Mouse (Mus musculus): ENCODE data around the gene Selenok. TPM values are rescaled to one million over a fixed set of nuclear protein-coding genes. Genes with fewer than 3 reads are reported as not detected.
A peak's percentile ranks its signal among the peaks of the same experiment; 100 is the strongest.

Selenok gene
- polyA plus RNA-seq, 1 experiment from 2014 or later: 406 TPM

DNA sequence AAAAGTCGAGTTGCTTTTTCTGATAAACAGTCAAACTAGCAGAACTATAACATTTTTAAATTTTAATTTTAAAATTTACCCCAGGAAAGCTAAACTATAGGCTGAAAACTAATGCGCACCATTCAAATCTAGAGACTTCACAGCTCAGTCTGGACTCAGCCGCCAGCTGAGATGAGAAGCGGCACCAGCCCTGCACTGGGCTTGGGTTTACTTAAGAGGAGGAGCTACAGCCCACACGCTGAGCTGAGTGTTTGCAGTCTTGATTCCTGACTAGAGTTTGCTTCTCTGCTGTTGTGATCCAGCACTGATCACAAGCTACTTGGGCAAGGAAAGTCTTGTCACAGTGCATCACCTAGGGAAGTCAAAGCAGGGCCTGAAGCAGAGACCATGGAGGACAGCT is 3.9 kb downstream of the Selenok start:
- no peaks in the 10 kb centered on the region for H3K9me3 ChIP-seq
- no peak overlapping the region for H3K4me3 ChIP-seq
- no peaks in the 10 kb centered on the region for H3K27me3 ChIP-seq
- peaks cover 26% of the 10 kb centered on the region for H3K4me1 ChIP-seq (replicated peaks)
- 86% methylated on average over 5 of the region's 5 CpGs for WGBS
- no peak for ATAC-seq (ENCODE audit: low FRiP score, low read depth)
- peaks cover 54% of the 10 kb centered on the region for H3K36me3 ChIP-seq
- no peak overlapping the region for H3K4me2 ChIP-seq
- no peak overlapping the region for H3K9ac ChIP-seq
- no peak overlapping the region for H3K27ac ChIP-seq (replicated peaks)

DNA sequence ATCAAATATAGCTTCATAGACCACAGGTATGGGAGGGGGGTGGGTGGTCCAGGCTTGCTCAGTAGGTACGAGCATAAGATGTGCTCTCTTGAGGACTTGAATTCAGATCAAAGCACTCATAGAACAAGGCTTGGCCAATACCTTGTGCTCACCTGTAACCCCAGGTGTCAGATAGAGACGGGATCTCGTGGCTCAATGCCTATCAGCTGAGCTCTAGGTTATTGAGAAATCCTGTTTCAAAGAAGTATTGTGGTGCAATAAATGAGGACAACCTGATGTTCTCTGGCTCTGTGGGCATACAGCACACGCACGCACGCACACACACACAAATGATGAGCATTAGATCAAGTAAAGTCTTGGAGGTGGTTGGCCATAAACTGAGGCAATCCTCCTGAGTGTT is 8.8 kb downstream of the Selenok start:
- Histone ChIP-seq H3K9ac (no peak overlapping the region), H3K27me3 (no peaks in the 10 kb centered on the region), H3K4me3 (no peak overlapping the region), H3K4me2 (no peak overlapping the region), H3K36me3 (peaks cover 59% of the 10 kb centered on the region), H3K27ac (replicated peaks) (no peak overlapping the region), H3K4me1 (replicated peaks) (peaks cover 11% of the 10 kb centered on the region), H3K9me3 (no peaks in the 10 kb centered on the region)
- ATAC-seq (ENCODE audit: low FRiP score, low read depth): no peak
- over 99% methylated on average over 6 of the region's 6 CpGs for WGBS

DNA sequence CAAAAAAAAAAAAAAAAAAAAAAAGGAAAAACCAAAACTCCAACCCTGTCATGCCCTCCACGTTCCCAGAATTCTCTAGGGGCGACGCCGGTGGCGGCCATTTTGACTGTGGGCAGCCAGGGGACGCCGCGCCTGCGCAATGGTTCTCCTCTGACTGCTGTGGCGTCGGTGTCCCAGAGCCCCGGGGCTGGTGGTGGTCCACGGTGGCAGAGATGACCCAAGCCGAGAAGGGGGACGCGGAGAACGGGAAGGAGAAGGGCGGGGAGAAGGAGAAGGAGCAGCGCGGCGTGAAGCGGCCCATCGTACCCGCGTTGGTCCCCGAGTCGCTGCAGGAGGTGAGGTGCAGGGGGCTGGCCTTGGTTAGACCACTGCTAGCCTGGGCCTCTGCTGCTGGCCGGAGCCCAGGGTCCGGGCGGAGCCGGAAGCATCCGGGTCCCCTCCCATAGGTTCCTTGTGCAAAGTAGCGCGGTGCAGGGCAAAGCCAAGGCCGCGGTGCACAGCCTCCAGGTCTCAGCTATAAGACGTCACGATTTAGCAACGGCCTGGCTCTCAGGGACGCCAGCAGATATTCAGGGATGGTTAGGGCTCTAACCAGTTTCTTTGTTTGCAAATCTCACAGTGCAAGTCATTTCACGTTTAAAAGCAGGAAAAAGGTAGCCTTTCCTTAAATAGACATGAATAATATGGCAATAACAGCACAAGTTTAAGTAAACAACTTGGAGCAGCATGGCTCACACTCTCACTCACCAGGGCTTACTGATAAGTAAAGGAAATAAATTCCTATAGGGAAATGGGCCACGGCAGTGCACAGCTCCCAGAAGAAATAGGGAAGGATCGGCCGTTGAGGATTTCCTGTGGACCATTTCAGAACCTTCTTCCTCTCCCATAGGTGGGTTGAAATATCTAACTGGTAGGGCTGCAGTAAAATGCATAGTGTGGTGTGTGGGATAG is 10.4 kb downstream of the Selenok start, which contains the start of gene Actr8:
Gene Actr8, plus strand, starts transcription at position 84 of the 951 bp plus-strand sequence.
- Histone ChIP-seq H3K4me1 (replicated peaks) (peaks cover 11% of the 10 kb centered on the region), H3K27ac (replicated peaks) (peak within 1 kb of the TSS; percentile 89), H3K9ac (peak within 1 kb of the TSS; percentile 75), H3K27me3 (no peaks in the 10 kb centered on the region), H3K4me3 (peak within 1 kb of the TSS; percentile 65), H3K9me3 (no peaks in the 10 kb centered on the region), H3K36me3 (peaks cover 59% of the 10 kb centered on the region), H3K4me2 (peak within 1 kb of the TSS; percentile 83)
- ATAC-seq (ENCODE audit: low FRiP score, low read depth): peak; percentile 94
- 3% methylated on average over 44 of the region's 44 CpGs for WGBS

DNA sequence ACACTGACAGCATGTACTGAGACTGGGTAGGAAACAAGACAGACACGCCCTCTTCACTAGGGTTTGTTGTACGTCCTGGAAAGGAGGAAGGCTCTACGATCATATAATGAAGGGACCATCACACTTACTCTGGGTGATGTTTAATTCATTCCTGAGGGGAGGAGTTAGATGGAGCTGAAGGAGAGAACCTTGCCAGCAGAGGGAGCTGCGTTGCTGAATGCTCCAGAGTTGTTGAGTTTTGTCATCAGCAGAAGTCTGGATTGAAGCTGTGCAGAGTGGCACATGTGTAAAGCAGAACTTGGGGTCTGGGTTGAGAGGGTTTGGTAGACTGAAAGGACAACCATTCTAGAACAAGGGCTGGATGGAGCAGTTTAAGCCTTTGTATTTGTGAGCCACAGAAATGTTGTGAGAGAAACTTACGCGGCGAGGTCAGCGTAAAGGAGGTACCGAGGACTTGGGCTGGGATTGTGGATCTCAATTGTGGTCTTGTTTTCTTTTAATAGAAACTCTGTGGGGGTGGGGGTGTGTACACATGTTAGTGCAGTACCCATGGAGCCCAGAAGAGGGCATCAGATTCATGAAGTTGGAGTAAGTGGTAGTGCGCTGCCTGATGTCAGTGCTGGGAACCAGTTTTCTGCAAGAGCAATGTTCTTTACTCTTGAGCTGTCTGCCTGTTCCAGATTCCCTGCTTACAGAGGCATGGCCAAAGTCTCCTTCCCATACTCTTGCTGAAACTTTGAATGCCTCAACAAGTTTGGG is 12.5 kb downstream of the Selenok start:
- H3K4me3 ChIP-seq: no peak overlapping the region
- peaks cover 62% of the 10 kb centered on the region for H3K36me3 ChIP-seq
- no peaks in the 10 kb centered on the region for H3K9me3 ChIP-seq
- no peak for ATAC-seq (ENCODE audit: low FRiP score, low read depth)
- WGBS: 96% methylated on average over 10 of the region's 10 CpGs
- no peak overlapping the region for H3K27ac ChIP-seq (replicated peaks)
- H3K4me1 ChIP-seq (replicated peaks): peaks cover 11% of the 10 kb centered on the region
- no peak overlapping the region for H3K4me2 ChIP-seq
- no peak overlapping the region for H3K9ac ChIP-seq
- H3K27me3 ChIP-seq: no peaks in the 10 kb centered on the region

DNA sequence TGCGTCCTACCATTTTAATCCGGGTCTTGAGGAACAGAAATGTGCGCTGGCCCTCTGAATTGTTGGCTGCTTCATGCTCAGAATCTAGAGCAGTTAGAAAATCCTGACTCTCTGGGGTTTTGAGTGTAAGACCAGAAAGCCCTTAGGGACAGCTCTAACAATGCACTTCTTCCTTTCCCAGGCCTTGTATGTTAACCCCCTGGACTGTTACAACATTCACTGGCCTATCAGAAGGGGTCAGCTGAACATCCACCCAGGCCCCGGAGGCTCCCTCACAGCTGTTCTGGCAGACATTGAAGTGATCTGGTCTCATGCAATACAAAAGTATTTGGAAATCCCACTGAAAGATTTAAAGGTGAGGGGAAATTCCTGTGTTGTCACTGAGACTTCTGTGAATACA is 18.0 kb downstream of the Selenok start:
- H3K9me3 ChIP-seq: no peaks in the 10 kb centered on the region
- WGBS: 93% methylated on average over 4 of the region's 4 CpGs
- no peak overlapping the region for H3K4me3 ChIP-seq
- H3K27ac ChIP-seq (replicated peaks): no peak overlapping the region
- H3K27me3 ChIP-seq: no peaks in the 10 kb centered on the region
- H3K36me3 ChIP-seq: peaks cover 99% of the 10 kb centered on the region
- no peaks in the 10 kb centered on the region for H3K4me1 ChIP-seq (replicated peaks)
- no peak overlapping the region for H3K4me2 ChIP-seq
- ATAC-seq (ENCODE audit: low FRiP score, low read depth): no peak
- H3K9ac ChIP-seq: no peak overlapping the region

DNA sequence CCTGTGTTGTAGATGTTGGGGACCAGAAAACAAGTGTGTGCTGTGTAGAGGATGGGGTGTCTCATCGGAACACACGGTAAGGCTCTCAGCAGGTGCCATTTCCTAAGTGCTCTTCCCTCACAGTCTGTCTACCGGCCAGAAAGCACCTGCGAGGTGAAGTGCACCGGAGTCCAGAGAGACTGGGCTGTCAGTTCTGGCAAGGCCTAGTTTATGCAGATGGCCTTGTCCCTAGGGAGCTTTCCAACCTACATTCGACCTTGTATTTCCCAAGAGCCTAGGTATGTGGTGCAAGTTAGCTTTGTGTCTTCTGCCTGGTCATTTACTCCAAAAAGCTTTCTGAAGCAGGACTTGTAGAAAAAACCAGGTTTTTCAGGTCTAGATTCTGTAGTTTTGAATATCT is 19.2 kb downstream of the Selenok start:
- Histone ChIP-seq H3K4me3 (no peak overlapping the region), H3K27ac (replicated peaks) (no peak overlapping the region), H3K9ac (no peak overlapping the region), H3K27me3 (no peaks in the 10 kb centered on the region), H3K9me3 (no peaks in the 10 kb centered on the region), H3K4me1 (replicated peaks) (no peaks in the 10 kb centered on the region), H3K4me2 (no peak overlapping the region), H3K36me3 (peaks cover 99% of the 10 kb centered on the region)
- no peak for ATAC-seq (ENCODE audit: low FRiP score, low read depth)
- 97% methylated on average over 6 of the region's 6 CpGs for WGBS

DNA sequence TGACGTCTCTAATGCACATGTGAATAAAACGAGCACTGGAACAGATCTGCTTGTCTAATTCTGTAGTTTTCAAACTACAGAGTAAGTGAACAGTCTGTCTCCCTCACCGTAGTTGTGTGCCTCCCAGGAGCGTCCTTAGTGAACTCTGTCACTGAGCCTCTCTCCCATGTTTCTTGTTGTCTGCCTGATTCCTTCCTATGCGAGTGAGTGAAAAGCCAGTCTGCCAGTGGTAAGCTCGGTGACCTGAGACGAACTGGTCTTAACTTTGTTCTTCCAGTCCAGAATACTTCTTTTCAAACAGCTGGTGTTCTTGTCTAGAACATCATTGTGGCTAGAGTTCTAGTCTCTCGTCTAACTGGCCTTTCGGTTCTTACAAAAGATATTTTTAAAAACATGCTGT is 19.6 kb downstream of the Selenok start:
- H3K27me3 ChIP-seq: no peaks in the 10 kb centered on the region
- no peaks in the 10 kb centered on the region for H3K9me3 ChIP-seq
- H3K4me2 ChIP-seq: no peak overlapping the region
- H3K36me3 ChIP-seq: peaks cover 99% of the 10 kb centered on the region
- H3K4me3 ChIP-seq: no peak overlapping the region
- 93% methylated on average over 9 of the region's 9 CpGs for WGBS
- H3K9ac ChIP-seq: no peak overlapping the region
- no peak overlapping the region for H3K27ac ChIP-seq (replicated peaks)
- no peak for ATAC-seq (ENCODE audit: low FRiP score, low read depth)
- no peaks in the 10 kb centered on the region for H3K4me1 ChIP-seq (replicated peaks)

DNA sequence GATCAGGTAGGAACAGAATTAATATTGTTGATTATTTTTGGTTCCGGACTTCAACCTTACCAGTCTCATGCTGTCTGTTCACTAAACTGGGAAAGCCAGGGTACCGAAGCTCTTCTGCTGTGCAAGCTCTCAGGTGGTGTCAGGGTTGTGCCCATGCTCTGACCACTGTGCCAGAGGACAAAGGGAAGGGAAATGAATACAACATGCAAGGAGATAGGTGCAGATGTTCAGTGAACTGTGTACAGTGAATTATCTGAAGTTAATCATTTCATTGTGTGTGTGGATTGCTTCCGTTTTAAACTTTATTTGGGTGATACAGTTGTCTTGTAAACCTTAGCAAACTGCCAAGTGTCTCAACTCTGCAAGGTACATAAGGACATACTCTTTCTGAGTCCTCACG is 20.2 kb downstream of the Selenok start:
- ATAC-seq (ENCODE audit: low FRiP score, low read depth): no peak
- H3K4me3 ChIP-seq: no peak overlapping the region

DNA sequence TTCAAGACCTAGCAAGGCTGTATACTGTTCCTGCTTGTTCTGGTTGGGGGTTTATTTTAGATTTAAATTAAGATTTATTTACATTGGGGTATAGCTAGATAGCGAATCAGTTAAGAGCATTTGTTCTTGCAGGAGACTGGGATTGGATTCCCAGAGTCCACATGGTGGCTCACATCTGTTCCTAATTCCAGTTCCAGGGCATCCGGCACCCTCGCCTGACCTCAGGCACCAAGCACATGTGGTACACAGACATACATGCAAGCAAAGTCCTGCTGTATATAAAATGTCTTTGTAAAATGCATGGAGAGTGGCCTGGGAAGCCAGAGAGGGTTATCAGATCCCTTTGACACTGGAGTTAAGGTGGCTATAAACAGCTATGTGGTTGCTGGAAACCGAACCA is 26.9 kb downstream of the Selenok start:
- Histone ChIP-seq H3K4me3 (no peak overlapping the region), H3K9me3 (no peaks in the 10 kb centered on the region), H3K36me3 (peaks cover 67% of the 10 kb centered on the region), H3K4me2 (no peak overlapping the region), H3K27me3 (no peaks in the 10 kb centered on the region), H3K27ac (replicated peaks) (no peak overlapping the region), H3K4me1 (replicated peaks) (no peaks in the 10 kb centered on the region), H3K9ac (no peak overlapping the region)
- ATAC-seq (ENCODE audit: low FRiP score, low read depth): no peak
- WGBS: 92% methylated on average over 4 of the region's 4 CpGs

More for the DNA sequence above, 20.2 kb downstream of the Selenok start:
- Histone ChIP-seq H3K36me3 (peaks cover 99% of the 10 kb centered on the region), H3K27ac (replicated peaks) (no peak overlapping the region), H3K27me3 (no peaks in the 10 kb centered on the region), H3K9ac (no peak overlapping the region), H3K9me3 (no peaks in the 10 kb centered on the region), H3K4me1 (replicated peaks) (no peaks in the 10 kb centered on the region), H3K4me2 (no peak overlapping the region)
- 94% methylated on average over 4 of the region's 4 CpGs for WGBS

DNA sequence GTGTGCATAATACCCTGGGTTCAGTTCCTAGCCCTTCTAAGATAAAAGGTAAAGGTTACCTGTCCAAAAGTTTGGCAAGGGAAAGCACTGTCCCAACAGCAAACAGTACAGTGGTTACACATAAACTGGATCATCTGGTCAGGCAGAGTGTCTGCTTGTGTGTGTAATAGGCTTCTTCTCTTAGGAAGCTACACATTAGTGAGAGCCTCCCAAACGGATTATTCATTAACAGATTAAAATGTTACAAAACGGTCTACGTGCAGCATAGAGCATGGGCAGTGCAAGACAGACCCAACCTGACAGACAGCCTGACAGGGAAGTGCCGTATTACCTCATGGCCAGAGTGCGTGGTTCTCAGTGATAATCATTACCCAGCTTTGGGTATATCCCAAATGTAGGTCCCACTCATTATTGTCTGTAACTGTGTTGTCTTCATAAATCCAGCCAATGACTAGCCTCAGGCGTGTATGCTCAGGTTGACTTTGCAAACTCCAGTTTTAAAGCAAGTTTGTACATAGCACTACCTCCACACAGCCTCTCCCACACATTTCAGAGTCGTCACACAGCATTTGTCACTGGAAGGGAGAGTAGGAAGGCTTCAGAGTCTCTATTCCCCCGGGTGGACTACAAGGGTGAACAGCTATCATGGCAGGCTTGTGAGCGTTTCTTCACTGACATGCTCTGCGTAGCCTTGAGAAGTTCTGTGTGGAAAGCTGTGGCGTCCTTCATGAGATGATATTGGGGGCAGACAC is 28.1 kb downstream of the Selenok start:
- Histone ChIP-seq H3K9ac (no peak overlapping the region), H3K27me3 (no peaks in the 10 kb centered on the region), H3K4me1 (replicated peaks) (no peaks in the 10 kb centered on the region), H3K9me3 (no peaks in the 10 kb centered on the region), H3K27ac (replicated peaks) (no peak overlapping the region), H3K4me3 (no peak overlapping the region), H3K36me3 (peaks cover 56% of the 10 kb centered on the region), H3K4me2 (no peak overlapping the region)
- WGBS: 93% methylated on average over 11 of the region's 11 CpGs
- ATAC-seq (ENCODE audit: low FRiP score, low read depth): no peak

DNA sequence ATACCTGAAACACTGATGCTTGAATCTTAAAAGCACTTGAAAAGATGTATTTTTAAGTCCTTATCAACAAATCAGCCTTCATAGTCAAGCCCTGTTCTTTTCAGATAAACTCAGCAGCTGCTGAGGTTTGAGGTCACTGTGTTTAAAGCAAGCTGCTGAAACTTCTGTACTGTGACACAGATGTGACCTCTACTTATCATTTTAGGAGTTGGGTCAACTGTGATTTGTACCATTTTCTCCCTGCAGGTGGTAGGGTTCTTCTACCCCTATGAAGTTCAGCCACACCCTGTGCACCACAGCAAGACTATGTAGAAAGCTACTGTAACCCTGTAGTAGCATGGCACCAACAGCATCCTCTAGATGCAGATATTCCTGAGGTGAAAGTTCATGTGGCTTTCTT is 29.2 kb downstream of the Selenok start:
- Histone ChIP-seq H3K36me3 (peaks cover 44% of the 10 kb centered on the region), H3K9ac (no peak overlapping the region), H3K4me3 (no peak overlapping the region), H3K4me2 (no peak overlapping the region), H3K27ac (replicated peaks) (no peak overlapping the region), H3K4me1 (replicated peaks) (no peaks in the 10 kb centered on the region), H3K9me3 (no peaks in the 10 kb centered on the region), H3K27me3 (no peaks in the 10 kb centered on the region)
- ATAC-seq (ENCODE audit: low FRiP score, low read depth): no peak
